Mouse (Mus musculus): Measurements from ENCODE around the gene Col9a3.

Gene Col9a3

DNA sequence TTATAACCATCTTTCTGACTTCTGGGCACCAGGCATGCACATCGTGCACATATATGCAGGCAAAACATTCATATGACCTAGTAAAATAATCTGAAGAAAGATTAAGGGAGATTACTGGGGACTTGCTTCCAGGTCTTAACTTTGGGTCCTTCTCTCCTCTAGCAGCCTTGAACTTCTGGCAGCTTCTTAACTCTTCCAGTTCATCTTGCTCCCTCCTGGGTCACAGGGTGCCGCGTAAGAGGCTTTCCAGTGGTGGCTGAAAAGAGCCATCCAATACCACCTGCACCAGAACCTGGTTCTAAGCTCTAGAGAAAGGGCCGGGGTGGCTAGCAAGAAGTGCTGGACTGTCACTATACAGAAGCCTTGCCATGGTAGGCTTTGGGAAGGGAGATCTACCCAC lies at the start of gene Col9a3:
Gene Col9a3, plus strand, starts transcription at position 301 of the 400 bp plus-strand sequence.
- in situ Hi-C loops (cut with MseI, MboI) = no loop called here

DNA sequence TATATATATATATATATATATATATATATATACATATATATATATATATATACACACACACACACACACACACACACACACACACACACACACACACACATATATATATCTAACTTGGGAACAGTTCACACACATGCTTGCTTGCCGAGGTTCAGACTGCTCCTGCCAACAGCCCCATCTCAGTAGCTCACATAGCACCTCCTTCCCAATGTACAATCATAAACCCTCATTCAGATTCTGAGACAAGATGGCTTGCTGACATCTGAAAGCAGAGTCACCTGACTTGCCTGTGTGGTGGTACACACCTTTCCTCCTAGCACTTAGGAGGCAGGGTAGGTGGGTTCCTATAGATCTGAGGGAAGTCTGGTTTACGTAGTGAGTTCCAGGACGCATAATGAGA lies 45.2 kb upstream of the Col9a3 start:
- in situ Hi-C loops (cut with MseI, MboI) = loop anchor here in 1 of 2 experiments (10.0 kb wide), 1 partner anchor 78 kb away; no protein-coding TSS in a partner anchor

DNA sequence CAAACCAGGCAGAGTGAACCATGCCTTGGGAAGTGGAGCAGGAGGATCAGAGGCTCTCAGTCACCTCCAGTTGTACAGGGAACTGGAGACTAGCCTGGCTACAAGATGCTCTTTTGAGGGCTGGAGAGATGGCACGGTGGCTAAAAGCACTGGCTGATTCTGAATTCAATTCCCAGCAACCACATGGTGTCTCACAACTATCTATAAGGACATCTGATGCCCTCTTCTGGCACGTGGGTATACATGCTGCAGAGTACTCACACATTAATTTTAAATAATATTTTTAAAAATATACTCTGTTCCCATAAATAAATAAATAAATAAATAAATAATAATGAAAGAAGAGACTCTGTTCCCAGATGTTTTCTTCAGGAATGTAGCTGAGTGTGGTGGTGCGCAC lies 42.4 kb upstream of the Col9a3 start:
- in situ Hi-C loops (cut with MseI, MboI) = loop anchor here in 1 of 2 experiments (10.0 kb wide), 1 partner anchor 80 kb away; no protein-coding TSS in a partner anchor

DNA sequence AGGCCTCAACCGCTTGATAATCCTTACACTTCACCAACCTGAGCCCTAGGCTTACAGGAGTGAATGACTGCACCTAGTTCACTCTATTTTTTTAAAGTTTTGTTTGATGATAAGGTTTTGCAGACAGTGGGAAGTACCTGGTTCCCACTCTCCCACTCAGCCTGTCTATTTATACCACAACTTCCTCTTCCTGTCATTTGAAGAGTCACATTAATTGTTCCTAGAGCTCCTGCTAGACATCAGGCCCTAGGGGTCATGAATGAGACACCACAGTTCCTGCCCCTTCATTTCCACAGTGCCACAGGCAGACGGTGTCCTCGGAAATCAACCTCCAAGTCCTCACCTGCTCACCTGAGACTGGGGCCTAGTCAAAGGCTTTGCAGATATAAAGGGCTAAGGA lies 41.1 kb upstream of the Col9a3 start:
- in situ Hi-C loops (cut with MseI, MboI) = loop anchor here in 1 of 2 experiments (10.0 kb wide), 1 partner anchor 82 kb away; no protein-coding TSS in a partner anchor

DNA sequence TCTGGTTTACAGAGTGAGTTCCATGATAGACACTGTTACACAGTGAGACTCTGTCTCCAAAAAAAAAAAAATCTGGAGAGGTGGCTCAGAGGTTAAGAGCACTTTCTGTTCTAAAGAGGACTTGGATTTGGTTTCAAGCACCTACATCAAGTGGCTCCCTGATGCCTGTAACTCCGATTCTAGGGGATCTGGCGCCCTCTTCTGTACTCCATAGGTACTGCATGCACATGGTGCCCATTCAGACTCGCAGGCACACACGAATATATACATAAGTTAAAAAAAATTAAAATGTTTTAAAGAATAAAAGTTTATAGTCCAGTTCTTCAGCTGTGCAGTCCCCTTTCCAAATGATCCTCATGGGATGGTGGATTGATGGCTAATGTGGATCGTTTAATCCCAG lies 37.3 kb upstream of the Col9a3 start:
- in situ Hi-C loops (cut with MseI, MboI) = no loop called here

DNA sequence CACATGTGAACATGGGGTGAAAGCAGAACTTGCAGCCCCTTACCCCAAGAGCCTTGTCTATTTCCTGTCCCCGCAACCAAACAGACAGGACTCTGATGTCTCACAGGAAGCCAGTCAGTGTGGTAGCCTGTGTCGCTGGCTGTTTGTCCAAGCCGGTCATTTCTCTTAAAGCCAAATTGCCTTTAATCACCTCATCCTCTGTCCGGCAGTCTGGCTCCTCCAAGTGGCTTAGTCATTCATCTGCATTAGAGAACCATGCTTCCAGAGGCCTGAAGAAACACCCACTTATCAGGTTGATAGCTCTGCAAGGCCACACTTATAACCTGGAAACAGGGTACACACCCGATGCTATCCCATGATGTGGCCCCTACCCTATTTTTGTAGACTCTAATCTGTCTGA lies 35.4 kb upstream of the Col9a3 start:
- in situ Hi-C loops (cut with MseI, MboI) = no loop called here

DNA sequence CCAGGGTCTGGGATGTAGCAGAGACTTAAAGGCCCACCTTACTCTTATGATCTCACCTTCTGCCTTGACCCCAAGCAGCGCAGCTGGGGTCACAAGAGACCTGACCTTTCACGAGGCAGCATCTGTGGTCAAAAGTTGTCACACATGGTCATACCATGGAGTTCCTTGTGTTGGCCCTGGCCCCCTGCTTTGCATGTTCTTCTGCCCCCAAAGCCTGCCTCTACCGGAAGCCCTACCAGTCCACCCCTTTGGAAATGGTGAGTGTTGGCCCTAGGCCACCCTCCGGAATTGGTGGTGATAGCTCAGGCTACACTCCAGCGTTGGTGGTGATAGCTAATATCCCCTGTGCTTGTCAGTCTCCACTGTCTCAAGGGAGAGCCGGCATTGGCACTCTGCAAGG lies 34.3 kb upstream of the Col9a3 start:
- in situ Hi-C loops (cut with MseI, MboI) = no loop called here

DNA sequence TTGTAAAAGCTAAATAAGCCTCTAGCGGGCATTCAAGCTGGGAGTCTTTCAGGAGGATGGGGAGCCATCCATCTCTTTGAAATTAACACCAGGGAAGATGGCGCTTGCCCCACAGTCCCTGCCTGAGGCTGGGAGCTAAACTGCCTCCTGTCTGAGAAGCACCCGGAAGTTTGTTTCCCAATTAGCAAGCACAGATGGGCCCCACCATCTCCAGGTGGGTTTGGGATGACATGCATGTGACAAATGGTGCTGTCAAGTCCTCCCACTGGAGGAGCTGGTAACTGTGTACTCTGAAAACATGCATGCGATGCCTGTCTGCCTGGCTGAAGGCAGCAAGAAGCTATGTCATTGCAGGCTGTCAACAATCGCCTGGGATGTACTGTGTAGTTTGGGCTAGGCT lies 33.7 kb upstream of the Col9a3 start:
- in situ Hi-C loops (cut with MseI, MboI) = no loop called here

DNA sequence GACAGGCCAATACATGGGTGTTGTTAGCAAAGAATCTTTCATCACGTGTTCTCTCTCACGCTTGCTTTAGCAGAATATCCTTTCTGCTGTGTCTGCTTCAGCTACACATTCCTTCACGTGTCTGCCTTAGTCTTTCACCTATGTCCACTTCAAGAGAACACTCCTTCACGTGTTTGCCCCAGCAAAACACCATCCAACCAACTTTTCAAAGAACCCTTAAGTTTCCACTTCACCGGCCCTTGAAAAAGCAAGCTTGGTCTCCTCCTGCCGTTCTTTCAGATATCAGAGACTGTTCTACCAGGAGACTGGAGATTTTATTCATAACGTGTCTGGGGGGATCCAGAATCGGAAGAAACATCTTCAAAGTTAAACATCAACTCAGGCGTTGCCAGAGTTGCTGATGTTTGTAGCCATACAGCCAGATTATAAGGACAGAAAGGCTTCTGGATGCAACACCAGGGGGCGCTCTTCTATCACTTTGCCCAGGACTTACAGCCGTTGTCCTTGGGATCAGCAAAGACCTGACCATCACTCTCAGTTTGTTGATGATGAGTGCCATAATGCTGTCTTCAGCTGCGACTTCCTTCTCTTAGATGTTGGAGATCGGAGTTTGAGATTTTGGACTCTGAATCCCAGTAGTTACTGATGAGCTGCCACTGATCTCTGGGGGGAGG lies 31.2 kb upstream of the Col9a3 start:
- in situ Hi-C loops (cut with MseI, MboI) = no loop called here

DNA sequence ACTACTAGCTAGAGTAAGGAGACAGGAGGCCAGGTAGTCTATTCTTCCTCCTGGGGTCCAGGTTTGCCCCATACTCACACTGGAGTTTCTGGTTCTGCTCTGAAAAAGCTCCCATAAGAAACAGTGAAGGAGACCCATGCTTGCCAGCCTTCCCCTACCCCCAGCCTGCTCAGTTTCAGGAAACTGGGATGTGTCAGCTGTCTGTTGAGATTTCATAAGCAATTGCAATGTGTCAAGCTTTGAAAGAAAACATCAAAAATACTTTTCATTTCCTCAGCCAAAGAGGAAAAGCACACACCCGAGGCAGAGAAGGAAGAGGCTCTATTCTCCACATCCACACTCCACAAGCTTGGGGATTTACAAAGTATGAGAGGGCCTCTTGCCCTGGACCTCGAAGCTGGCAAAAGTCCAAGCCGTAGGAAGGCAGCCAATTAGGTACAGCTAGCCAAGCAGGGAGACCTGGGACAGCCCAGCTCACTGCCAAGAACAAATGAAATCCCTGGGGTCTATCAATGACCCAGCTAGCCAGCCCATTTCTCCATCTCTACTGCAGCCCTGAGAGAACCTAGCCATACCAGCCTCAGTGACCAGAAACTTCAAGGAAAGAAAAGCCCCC lies 28.5 kb upstream of the Col9a3 start:
- in situ Hi-C loops (cut with MseI, MboI) = no loop called here

DNA sequence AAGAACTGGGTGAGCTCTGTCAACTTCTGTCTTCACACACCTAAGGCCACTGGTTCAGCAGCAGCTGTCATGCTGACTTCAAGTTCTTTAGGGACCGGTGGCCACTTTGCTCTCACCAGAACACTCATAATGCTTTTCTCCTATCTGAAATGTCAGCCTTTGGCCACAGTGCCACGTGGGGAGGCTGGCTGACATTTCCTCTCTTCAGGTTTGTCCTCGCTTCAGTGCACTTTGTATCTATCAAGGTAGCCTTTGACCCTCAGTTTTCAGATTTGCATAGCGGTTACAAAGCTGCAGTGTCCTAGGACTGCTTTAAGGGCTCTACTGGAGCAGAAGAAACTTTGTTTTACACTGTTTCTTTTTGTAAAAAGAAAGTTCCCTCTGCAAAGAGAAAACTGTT lies 21.1 kb upstream of the Col9a3 start:
- in situ Hi-C loops (cut with MseI, MboI) = loop anchor here (5.0 kb wide), 1 partner anchor 104 kb away; no protein-coding TSS in a partner anchor

DNA sequence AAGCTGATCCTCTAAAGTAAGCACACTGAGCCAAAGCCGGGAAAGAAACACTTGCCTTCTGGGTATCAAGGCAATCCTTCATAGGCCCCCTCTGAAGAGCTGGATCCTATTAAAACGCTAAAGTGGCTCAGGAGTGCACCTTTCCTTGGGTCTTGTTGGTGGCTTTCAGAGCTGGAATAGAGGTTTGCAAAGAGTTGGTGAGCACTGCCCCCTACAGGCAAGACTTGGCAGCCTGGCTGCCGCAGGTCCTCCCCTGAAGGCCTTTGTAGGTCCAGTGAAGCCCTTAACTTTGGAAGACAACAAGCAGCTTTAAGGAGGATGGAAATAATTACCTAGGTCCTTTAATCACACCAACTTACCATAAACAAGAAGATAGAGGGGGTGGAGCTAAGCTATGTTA lies 18.9 kb upstream of the Col9a3 start:
- in situ Hi-C loops (cut with MseI, MboI) = loop anchor here (5.0 kb wide), 1 partner anchor 106 kb away; no protein-coding TSS in a partner anchor

DNA sequence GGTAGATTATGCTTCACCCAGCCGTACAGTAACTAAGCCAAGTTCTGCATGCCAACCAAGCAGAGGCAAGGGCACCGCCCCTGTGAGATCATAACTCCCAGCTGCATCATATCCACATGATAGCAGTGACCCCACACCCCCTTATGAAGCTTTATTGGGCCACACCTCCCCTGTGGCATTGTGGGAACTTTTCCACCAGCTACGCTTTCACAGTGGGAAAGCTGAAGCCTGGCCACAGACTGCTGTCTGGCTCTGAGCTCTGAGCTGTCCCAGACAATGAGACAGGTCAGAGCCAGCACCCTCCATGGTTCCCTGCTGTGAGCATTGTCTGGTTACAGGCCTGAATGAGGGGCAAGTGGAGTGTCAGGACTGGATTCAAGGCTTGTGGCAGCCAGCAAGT lies 16.6 kb upstream of the Col9a3 start, which contains the start of gene Mrgbp:
Gene Mrgbp, plus strand, starts transcription at position 303 of the 400 bp plus-strand sequence.
- in situ Hi-C loops (cut with MseI, MboI) = no loop called here

DNA sequence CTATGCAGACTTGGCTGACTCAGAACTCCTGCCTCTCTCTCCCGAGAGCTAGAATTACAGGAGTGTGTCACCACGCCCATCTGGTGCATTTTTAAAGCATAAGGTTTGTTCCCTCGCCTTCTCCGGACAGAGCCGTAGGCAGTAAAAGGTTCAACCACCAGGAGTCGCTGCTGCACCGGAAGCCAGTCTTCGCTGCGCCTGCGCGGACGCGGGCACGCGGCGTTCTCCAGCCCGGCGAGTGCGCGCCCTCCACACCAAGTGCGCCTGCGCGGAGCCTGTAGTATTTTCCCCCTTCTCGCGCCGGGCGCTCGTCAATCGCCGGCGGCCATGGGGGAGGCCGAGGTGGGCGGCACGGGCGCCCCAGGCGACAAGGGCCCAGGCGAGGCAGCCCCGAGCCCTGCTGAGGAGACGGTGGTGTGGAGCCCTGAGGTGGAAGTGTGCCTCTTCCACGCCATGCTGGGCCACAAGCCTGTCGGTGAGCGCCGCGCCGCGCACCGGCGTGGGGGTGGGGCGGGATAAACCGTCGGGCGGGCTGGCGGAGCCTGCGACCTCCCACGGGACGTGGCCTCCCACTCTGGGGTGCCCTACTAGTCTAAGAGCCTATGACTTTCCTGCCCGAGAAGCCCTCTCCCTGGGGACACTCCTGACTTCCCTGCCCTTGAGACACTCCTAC lies 15.0 kb upstream of the Col9a3 start:
- in situ Hi-C loops (cut with MseI, MboI) = no loop called here

DNA sequence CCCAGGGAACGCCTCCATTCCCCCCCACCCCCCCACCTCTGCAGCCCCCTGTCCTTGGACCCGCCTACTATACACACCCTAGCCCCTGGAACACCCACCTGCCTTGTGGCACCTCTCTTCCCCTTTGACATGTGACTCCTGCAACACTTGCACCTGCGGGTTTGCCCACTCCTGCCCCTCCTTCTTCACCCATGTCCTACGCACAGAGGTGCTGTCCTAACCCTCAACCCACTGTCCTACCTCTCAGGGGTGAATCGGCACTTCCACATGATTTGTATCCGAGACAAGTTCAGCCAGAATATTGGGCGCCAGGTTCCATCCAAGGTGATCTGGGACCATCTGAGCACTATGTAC lies 14.5 kb upstream of the Col9a3 start:
- in situ Hi-C loops (cut with MseI, MboI) = no loop called here

DNA sequence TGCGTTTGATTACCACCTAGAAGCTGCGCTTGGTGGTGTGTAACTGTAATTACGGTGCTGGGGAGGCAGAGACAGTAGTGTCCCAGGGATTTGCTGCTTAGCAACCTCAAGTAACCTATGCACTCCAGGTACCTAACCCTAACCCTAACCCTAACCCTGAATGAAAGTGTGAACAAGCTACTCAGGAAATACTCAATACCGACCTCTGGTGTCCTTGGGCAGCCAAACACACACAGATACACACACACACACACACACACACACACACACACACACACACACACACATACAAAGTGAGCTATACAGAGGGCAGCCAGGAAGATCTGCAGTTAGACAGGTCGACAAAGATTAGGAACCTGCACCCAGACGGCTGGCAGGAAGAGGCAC lies 8.9 kb upstream of the Col9a3 start:
- in situ Hi-C loops (cut with MseI, MboI) = no loop called here

DNA sequence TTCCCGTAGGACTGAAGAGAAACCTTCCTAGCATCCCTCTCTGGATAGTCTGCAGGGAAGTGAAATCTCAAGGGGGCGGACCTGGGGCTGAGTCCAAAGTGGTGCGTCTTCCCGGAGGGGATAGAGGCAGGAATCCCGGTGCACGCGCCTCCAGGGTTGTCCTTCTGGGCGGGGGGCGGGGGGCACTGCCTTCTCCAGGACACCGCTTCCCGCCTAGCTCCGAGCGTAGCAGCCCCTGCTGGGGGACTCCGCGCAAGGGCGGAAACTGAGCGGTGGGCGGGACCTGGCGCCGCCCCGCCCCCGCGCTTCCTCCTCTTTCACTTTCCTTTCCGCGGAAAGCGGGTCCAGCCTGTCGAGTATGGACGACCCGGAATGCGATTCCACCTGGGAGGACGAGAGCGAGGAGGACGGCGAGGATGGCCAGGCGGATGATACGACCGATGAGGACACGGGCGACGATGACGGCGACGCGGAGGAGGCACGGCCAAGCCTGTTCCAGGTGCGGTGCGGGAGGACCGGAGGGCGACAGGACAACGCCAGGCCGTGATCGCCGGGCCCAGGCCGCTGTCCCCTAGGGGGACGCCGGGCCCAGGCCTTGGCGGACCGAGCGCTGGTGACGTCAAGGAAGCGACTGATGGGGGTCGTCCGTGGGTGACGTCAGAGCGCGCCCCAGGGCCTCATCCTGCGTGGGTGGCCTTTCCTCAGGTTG lies 8.3 kb upstream of the Col9a3 start, which contains the start of gene Ogfr:
Gene Ogfr, plus strand, starts transcription at position 123 of the 709 bp plus-strand sequence.
- in situ Hi-C loops (cut with MseI, MboI) = no loop called here

DNA sequence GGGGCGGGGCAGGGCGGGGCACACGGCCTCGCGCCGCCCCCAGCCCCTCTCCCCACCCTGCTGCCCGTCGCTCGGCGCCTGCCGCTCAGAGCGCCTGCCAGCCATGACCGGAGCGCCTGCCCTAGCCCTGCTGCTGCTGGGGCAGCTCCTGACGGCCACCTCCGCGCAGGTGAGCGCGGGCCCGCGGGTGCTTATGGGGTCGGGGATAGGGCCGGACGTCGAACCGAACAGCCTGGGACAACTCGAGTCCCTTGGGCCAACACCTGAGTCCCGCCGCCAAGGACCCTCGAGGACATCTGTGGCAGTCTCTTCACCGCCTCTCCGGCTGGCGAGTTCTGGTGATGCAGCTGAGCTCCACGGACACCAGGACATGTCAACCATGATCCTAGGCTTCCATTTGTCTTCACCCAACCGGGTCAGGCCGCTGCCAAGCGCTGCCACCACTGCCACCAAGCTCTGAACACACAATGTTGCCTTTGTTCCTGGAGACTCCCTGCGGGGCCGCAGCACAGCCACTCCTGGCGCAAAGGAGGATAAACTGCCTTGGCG lies 641 bp downstream of the Col9a3 start:
- in situ Hi-C loops (cut with MseI, MboI) = no loop called here

DNA sequence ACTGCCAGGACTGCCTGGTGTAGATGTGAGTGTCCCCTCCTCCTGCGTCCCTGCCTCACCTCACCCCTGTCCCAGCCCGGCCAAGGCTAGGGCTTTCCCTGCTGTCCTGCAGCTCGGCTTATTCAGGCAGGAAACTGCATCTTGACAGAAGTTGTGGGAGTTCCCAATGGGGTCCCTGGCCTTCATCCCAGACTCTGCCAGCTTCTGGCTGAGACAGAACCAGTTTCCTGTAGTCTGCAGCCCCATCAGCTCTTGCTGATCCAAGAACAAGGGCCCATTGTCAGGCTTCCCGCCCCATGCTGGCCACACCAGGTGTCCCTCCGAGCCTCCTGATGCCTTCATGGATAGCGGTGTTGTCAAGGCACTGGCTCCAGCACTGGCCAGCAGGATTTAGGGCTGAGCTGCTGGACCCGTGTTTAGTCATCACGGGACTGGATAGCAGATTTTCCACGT lies 3.0 kb downstream of the Col9a3 start:
- in situ Hi-C loops (cut with MseI, MboI) = no loop called here

DNA sequence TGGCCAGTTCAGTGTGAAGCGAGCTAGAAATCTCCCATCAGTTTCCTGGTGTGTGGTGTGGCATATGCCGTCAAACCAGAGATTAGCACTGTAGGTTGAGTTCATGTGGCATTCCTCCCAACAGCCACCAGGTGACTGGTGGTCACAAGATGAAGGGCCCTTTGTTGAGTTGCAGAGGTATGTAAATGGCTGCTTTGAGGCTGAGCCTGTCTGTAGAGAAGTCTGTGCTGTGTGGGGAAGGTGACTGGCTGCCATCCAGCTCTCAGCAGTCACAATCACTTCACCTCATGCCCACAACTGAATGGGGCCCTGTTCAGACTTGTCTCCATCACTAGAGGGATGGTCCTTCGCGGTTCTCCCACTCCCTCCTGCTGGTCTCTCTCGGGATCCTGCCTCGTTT lies 7.2 kb downstream of the Col9a3 start:
- in situ Hi-C loops (cut with MseI, MboI) = no loop called here

DNA sequence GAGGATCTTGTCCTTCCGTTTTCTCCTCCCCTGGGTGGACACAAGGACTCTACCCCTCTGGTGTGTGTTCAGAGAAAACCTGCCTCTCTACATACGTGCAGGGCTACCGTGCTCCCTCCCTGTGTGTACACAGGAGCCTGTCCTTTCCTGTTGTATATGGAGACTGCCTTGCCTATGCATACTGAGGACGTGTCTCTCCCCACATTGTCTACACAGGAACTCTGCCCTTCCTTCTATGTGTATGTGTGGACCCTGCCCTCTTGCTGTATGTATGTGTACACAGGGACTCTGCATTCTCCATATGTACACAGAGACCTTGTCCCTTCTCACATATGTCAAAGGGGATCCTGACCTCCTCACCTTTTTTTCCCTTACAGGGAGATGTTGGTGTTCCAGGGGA lies 12.7 kb downstream of the Col9a3 start:
- in situ Hi-C loops (cut with MseI, MboI) = no loop called here

DNA sequence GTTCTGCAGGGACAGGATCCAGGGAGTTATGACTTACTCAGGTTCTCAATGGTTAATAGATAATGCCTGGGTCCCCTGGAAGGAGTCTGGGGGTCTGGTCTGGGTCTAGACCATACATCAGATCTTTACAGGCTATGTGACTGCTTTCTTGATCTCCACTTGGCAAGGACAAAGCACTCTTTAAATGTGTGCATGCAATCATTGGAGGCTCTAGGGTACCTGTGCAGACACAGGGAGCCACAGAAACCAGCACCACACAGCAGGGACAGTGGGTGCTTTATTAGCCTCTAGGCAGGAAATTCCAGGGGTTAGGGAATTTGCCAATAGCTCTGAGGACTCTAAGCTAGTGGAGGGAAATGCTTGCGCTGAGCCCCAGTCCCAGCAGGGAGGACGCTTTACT lies 14.3 kb downstream of the Col9a3 start:
- in situ Hi-C loops (cut with MseI, MboI) = no loop called here

Data from mouse trophoblast stem cell (cell line).